Mouse (Mus musculus): Measurements from ENCODE around the gene Apold1. TPM values are rescaled to one million over a fixed set of nuclear protein-coding genes. Genes with fewer than 3 reads are reported as not detected.

Apold1 gene
- polyA plus RNA-seq (2012; rRNA removed), result 2.5 and 4.5 TPM in 2 replicates

GRCm38 (mm10) chr6:134981231-134982062 lies at the start of gene Apold1:
TSS of gene Apold1 (plus strand) at chr6:134981718.

GRCm38 (mm10) chr6:135011048-135011733 lies 29.7 kb downstream of the Apold1 start, which contains the start of gene Ddx47:
TSS of gene Ddx47 (plus strand) at chr6:135011612.

Other genes starting within 250 kb of the Apold1 start
- 20.9 and 21.1 TPM in 2 replicates for gene Dusp16, start 189.1 kb upstream of the Apold1 start, polyA plus RNA-seq (2012; rRNA removed)
- 6.4 and 6.5 TPM in 2 replicates for gene Crebl2, start 151.6 kb upstream of the Apold1 start, polyA plus RNA-seq (2012; rRNA removed)
- gene Gpr19, start 83.1 kb upstream of the Apold1 start, polyA plus RNA-seq (2012; rRNA removed), result 12.3 and 13.0 TPM in 2 replicates
- gene Cdkn1b, start 61.3 kb upstream of the Apold1 start, polyA plus RNA-seq (2012; rRNA removed), result 40.3 and 42.4 TPM in 2 replicates
- 41.1 and 44.6 TPM in 2 replicates for gene Ddx47, start 29.9 kb downstream of the Apold1 start, polyA plus RNA-seq (2012; rRNA removed)
- 0.75 and 0.97 TPM in 2 replicates for gene Gprc5a, start 83.9 kb downstream of the Apold1 start, polyA plus RNA-seq (2012; rRNA removed)
- gene Gprc5d, start 136.6 kb downstream of the Apold1 start, polyA plus RNA-seq (2012; rRNA removed), result 0.15 TPM in 1 of 2 replicates, not detected in the other
- 32.2 and 36.0 TPM in 2 replicates for gene Fam234b, start 216.3 kb downstream of the Apold1 start, polyA plus RNA-seq (2012; rRNA removed)
- gene Hebp1, start 216.3 kb downstream of the Apold1 start, polyA plus RNA-seq (2012; rRNA removed), result 25.1 and 25.5 TPM in 2 replicates